Mouse (Mus musculus) heart, embryonic 13.5 days (tissue): ENCODE measurements at regions not wholly inside any gene's neighbourhood (a gene's known extent, or its start where the extent isn't known, plus 50 kb on each side); places are given as distances from the start of the nearest gene placed in this dataset.

Source experiments
- ATAC-seq: fragments of 200-750 bp; cut with Nextera tagmentation; 2 replicates; pipeline ENCODE4 v1.8.0; 2017; ENCODE audit warnings: moderate TSS enrichment; ENCODE audit not compliant: insufficient number of reproducible peaks, low FRiP score, low TSS enrichment; ENCODE audit errors: extremely low read depth
- H3K27ac ChIP-seq: fragments of 300-500 bp; sonication (generic); replicated peaks from 2 replicates; pipeline ENCODE4 v1.5.1; 2015; ENCODE audit warnings: moderate library complexity, mild to moderate bottlenecking, inconsistent platforms
- H3K27me3 ChIP-seq: fragments of 300-500 bp; sonication (generic); replicated peaks from 2 replicates; pipeline ENCODE4 v1.6.1; 2015; ENCODE audit warnings: mild to moderate bottlenecking, inconsistent platforms
- H3K36me3 ChIP-seq: fragments of 300-500 bp; sonication (generic); 2 replicates; pipeline ENCODE4 v1.6.1; 2015; ENCODE audit warnings: mild to moderate bottlenecking, inconsistent platforms
- H3K4me1 ChIP-seq: fragments of 300-500 bp; sonication (generic); 2 replicates; pipeline ENCODE4 v1.6.1; 2015; ENCODE audit warnings: inconsistent platforms
- H3K4me2 ChIP-seq: fragments of 300-500 bp; sonication (generic); 2 replicates; pipeline ENCODE4 v1.6.1; 2015; ENCODE audit warnings: inconsistent platforms, mild to moderate bottlenecking, moderate library complexity
- H3K4me3 ChIP-seq: fragments of 300-500 bp; sonication (generic); 2 replicates; pipeline ENCODE4 v1.5.1; 2015; ENCODE audit warnings: moderate library complexity, mild to moderate bottlenecking, inconsistent platforms
- H3K9ac ChIP-seq: fragments of 300-500 bp; sonication (generic); 2 replicates; pipeline ENCODE4 v1.6.1; 2015; ENCODE audit warnings: inconsistent platforms, mild to moderate bottlenecking, moderate library complexity
- H3K9me3 ChIP-seq: fragments of 300-500 bp; sonication (generic); 2 replicates; pipeline ENCODE4 v1.6.1; 2016; ENCODE audit warnings: inconsistent platforms
- WGBS: fragments of 180-500 bp; shearing (Covaris S2); methylation state at CpG from one replicate; pipeline ENCODE4 v1.1.7; 2015; ENCODE audit warnings: mixed read lengths; 5-methylcytosine and 5-hydroxymethylcytosine counted together

- no peaks in the 10 kb centered on the region for H3K9me3 ChIP-seq
- no peak overlapping the region for H3K4me3 ChIP-seq
- peaks cover 18% of the 10 kb centered on the region for H3K4me1 ChIP-seq
- no peaks in the 10 kb centered on the region for H3K36me3 ChIP-seq
- no peak for ATAC-seq
- WGBS, result 19% methylated on average over 5 of the region's 5 CpGs
- H3K4me2 ChIP-seq, result peak overlapping the region; percentile 18
- no peak overlapping the region for H3K27ac ChIP-seq
- H3K9ac ChIP-seq, result no peak overlapping the region
- no peaks in the 10 kb centered on the region for H3K27me3 ChIP-seq
These were observed 920.3 kb downstream of the Efna5 start for GRCm38 (mm10) chr17:61960837-61961236.

GRCm38 (mm10) chr17:61960017-61960813, 920.9 kb downstream of the Efna5 start:
- Histone ChIP-seq H3K4me3 (no peak overlapping the region), H3K9ac (no peak overlapping the region), H3K27me3 (no peaks in the 10 kb centered on the region), H3K36me3 (no peaks in the 10 kb centered on the region), H3K27ac (peak overlapping the region; percentile 36; the same call in 1 of the 2 replicates), H3K9me3 (no peaks in the 10 kb centered on the region), H3K4me2 (0 out of 2 replicates have a peak overlapping the region, but pooled peaks have one; percentile 18), H3K4me1 (peaks cover 18% of the 10 kb centered on the region)
- ATAC-seq, result no peak
- 34% methylated on average over 5 of the region's 5 CpGs for WGBS

- Histone ChIP-seq H3K9me3 (no peaks in the 10 kb centered on the region), H3K9ac (no peak overlapping the region), H3K4me2 (no peak overlapping the region), H3K36me3 (no peaks in the 10 kb centered on the region), H3K27me3 (no peaks in the 10 kb centered on the region), H3K4me3 (no peak overlapping the region), H3K27ac (no peak overlapping the region), H3K4me1 (no peaks in the 10 kb centered on the region)
- no peak for ATAC-seq
These were observed 963.4 kb downstream of the Efna5 start for GRCm38 (mm10) chr17:61917766-61918165.

- Histone ChIP-seq H3K4me3 (no peak overlapping the region), H3K27me3 (no peaks in the 10 kb centered on the region), H3K4me1 (no peaks in the 10 kb centered on the region), H3K36me3 (no peaks in the 10 kb centered on the region), H3K9ac (no peak overlapping the region), H3K27ac (no peak overlapping the region), H3K9me3 (no peaks in the 10 kb centered on the region), H3K4me2 (no peak overlapping the region)
- WGBS, result 82% methylated on average over 19 of the region's 19 CpGs
- no peak for ATAC-seq
These were observed 978.2 kb downstream of the Efna5 start for GRCm38 (mm10) chr17:61902898-61903297.

- Histone ChIP-seq H3K27me3 (no peaks in the 10 kb centered on the region), H3K36me3 (no peaks in the 10 kb centered on the region), H3K27ac (no peak overlapping the region), H3K4me2 (no peak overlapping the region), H3K4me3 (no peak overlapping the region), H3K4me1 (no peaks in the 10 kb centered on the region), H3K9ac (no peak overlapping the region), H3K9me3 (no peaks in the 10 kb centered on the region)
- no peak for ATAC-seq
- 68% methylated on average over 4 of the region's 4 CpGs for WGBS
These were observed 990.5 kb downstream of the Efna5 start for GRCm38 (mm10) chr17:61890631-61891030.

GRCm38 (mm10) chr17:61866154-61866553, 1015.0 kb downstream of the Efna5 start:
- Histone ChIP-seq H3K4me2 (no peak overlapping the region), H3K4me1 (no peaks in the 10 kb centered on the region), H3K9me3 (no peaks in the 10 kb centered on the region), H3K27ac (no peak overlapping the region), H3K36me3 (no peaks in the 10 kb centered on the region), H3K9ac (no peak overlapping the region), H3K4me3 (no peak overlapping the region), H3K27me3 (no peaks in the 10 kb centered on the region)
- WGBS, result 56% methylated on average over 4 of the region's 4 CpGs
- no peak for ATAC-seq

GRCm38 (mm10) chr17:61862437-61862836, 1018.7 kb downstream of the Efna5 start:
- Histone ChIP-seq H3K27me3 (no peaks in the 10 kb centered on the region), H3K4me1 (no peaks in the 10 kb centered on the region), H3K9ac (no peak overlapping the region), H3K4me2 (no peak overlapping the region), H3K9me3 (no peaks in the 10 kb centered on the region), H3K36me3 (no peaks in the 10 kb centered on the region), H3K4me3 (no peak overlapping the region), H3K27ac (no peak overlapping the region)
- no peak for ATAC-seq
- 55% methylated on average over 2 of the region's 2 CpGs for WGBS

- H3K4me3 ChIP-seq, result no peak overlapping the region
- H3K36me3 ChIP-seq, result no peaks in the 10 kb centered on the region
These were observed 1043.6 kb downstream of the Efna5 start for GRCm38 (mm10) chr17:61837555-61837954.

GRCm38 (mm10) chr17:61815490-61815889, 1065.6 kb downstream of the Efna5 start:
- H3K9ac ChIP-seq, result no peak overlapping the region
- no peaks in the 10 kb centered on the region for H3K27me3 ChIP-seq
- no peak overlapping the region for H3K4me2 ChIP-seq
- no peaks in the 10 kb centered on the region for H3K36me3 ChIP-seq
- no peak overlapping the region for H3K4me3 ChIP-seq
- no peaks in the 10 kb centered on the region for H3K4me1 ChIP-seq
- H3K9me3 ChIP-seq, result no peaks in the 10 kb centered on the region
- 79% methylated on average over 2 of the region's 2 CpGs for WGBS
- H3K27ac ChIP-seq, result no peak overlapping the region
- no peak for ATAC-seq

More at GRCm38 (mm10) chr17:61837555-61837954, 1043.6 kb downstream of the Efna5 start:
- WGBS, result 62% methylated on average over 2 of the region's 2 CpGs
- H3K4me2 ChIP-seq, result no peak overlapping the region
- peaks cover 3% of the 10 kb centered on the region; the same call in 1 of the 2 replicates for H3K4me1 ChIP-seq
- no peaks in the 10 kb centered on the region for H3K27me3 ChIP-seq
- no peak overlapping the region for H3K27ac ChIP-seq
- ATAC-seq, result no peak
- no peaks in the 10 kb centered on the region for H3K9me3 ChIP-seq
- H3K9ac ChIP-seq, result no peak overlapping the region

GRCm38 (mm10) chr17:61768361-61768760, 1112.8 kb downstream of the Efna5 start:
- no peaks in the 10 kb centered on the region for H3K9me3 ChIP-seq
- no peak for ATAC-seq

GRCm38 (mm10) chr17:61765143-61765542, 1116.0 kb downstream of the Efna5 start:
- no peaks in the 10 kb centered on the region for H3K36me3 ChIP-seq
- ATAC-seq, result no peak
- no peaks in the 10 kb centered on the region for H3K9me3 ChIP-seq
- no peak overlapping the region for H3K4me3 ChIP-seq
- H3K9ac ChIP-seq, result no peak overlapping the region
- no peaks in the 10 kb centered on the region for H3K27me3 ChIP-seq
- 63% methylated on average over 2 of the region's 2 CpGs for WGBS
- no peak overlapping the region for H3K4me2 ChIP-seq
- H3K27ac ChIP-seq, result no peak overlapping the region
- H3K4me1 ChIP-seq, result no peaks in the 10 kb centered on the region

More at GRCm38 (mm10) chr17:61768361-61768760, 1112.8 kb downstream of the Efna5 start:
- H3K36me3 ChIP-seq, result no peaks in the 10 kb centered on the region
- H3K27me3 ChIP-seq, result no peaks in the 10 kb centered on the region
- H3K4me3 ChIP-seq, result no peak overlapping the region
- H3K4me2 ChIP-seq, result no peak overlapping the region
- no peak overlapping the region for H3K9ac ChIP-seq
- no peak overlapping the region for H3K27ac ChIP-seq
- H3K4me1 ChIP-seq, result no peaks in the 10 kb centered on the region
